Mouse (Mus musculus) olfactory bulb, adult 2 months (tissue): ENCODE measurements around the gene Babam2. TPM values are rescaled to one million over a fixed set of nuclear protein-coding genes. Genes with fewer than 3 reads are reported as not detected.

Experiments
- H3K27ac ChIP-seq: fragments of 200-500 bp; 2 replicates; pipeline ENCODE4 v1.5.1; 2012; ENCODE audit warnings: low read depth, low read length; ENCODE audit not compliant: insufficient read depth
- H3K4me1 ChIP-seq: fragments of 200-500 bp; 2 replicates; pipeline ENCODE4 v1.6.1; 2012; ENCODE audit warnings: low read length; ENCODE audit not compliant: control insufficient read depth, insufficient read depth
- H3K4me3 ChIP-seq: fragments of 200-500 bp; 2 replicates; pipeline ENCODE4 v1.5.1; 2012; ENCODE audit warnings: mild to moderate bottlenecking, low read depth, low read length, moderate library complexity; ENCODE audit not compliant: insufficient read depth
- CTCF ChIP-seq: fragments of 200-500 bp; IDR thresholded peaks from 2 replicates; pipeline ENCODE4 v1.5.1; 2012; ENCODE audit warnings: low read depth, mild to moderate bottlenecking, low read length, moderate library complexity; ENCODE audit not compliant: insufficient read depth
- POLR2A ChIP-seq: fragments of 200-500 bp; IDR thresholded peaks from 2 replicates; pipeline ENCODE4 v1.6.1; 2012; ENCODE audit warnings: mild to moderate bottlenecking, low read depth, low read length, moderate library complexity; ENCODE audit not compliant: insufficient read depth
- WGBS: fragments of 180-500 bp; shearing (Covaris S2); methylation state at CpG from one replicate; pipeline ENCODE4 v1.1.7; 2018; 5-methylcytosine and 5-hydroxymethylcytosine counted together
- polyA plus RNA-seq: library from polyadenylated mRNA; stranded (reverse); fragments of >200 nt; gene quantifications from 2 replicates; pipeline ENCODE4 v1.2.4, GENCODE M21; 2012; ENCODE audit warnings: low replicate concordance; ENCODE audit not compliant: missing spikeins, insufficient read depth, insufficient read length

The Babam2 gene
- polyA plus RNA-seq, 1 experiment = not detected

GRCm38 (mm10) chr5:32080490-32081219 lies 383.2 kb downstream of the Babam2 start:
- Histone ChIP-seq H3K4me3 (no peak overlapping the region), H3K27ac (0 out of 2 replicates have a peak overlapping the region, but pooled peaks have one; percentile 24), H3K4me1 (peaks cover 14% of the 10 kb centered on the region)
- WGBS = 17% methylated on average over 7 of the region's 7 CpGs
- TF ChIP-seq CTCF = no peak
- TF ChIP-seq POLR2A = no peak

- H3K27ac ChIP-seq = no peak overlapping the region
- TF ChIP-seq CTCF = no peak
- TF ChIP-seq POLR2A = no peak
- H3K4me1 ChIP-seq = peaks cover 14% of the 10 kb centered on the region
- WGBS = 75% methylated on average over 10 of the region's 10 CpGs
- no peak overlapping the region for H3K4me3 ChIP-seq
Measured at GRCm38 (mm10) chr5:32084401-32084804, 386.9 kb downstream of the Babam2 start.

GRCm38 (mm10) chr5:32085566-32085965 lies 388.1 kb downstream of the Babam2 start:
- 94% methylated on average over 2 of the region's 2 CpGs for WGBS
- TF ChIP-seq CTCF = no peak
- TF ChIP-seq POLR2A = no peak
- H3K4me1 ChIP-seq = peaks cover 12% of the 10 kb centered on the region

GRCm38 (mm10) chr5:32085971-32086370 lies 388.5 kb downstream of the Babam2 start:
- 93% methylated on average over 2 of the region's 2 CpGs for WGBS
- TF ChIP-seq POLR2A (no peak), CTCF (no peak)
- H3K27ac ChIP-seq = no peak overlapping the region
- H3K4me1 ChIP-seq = peaks cover 8% of the 10 kb centered on the region
- H3K4me3 ChIP-seq = no peak overlapping the region

More at GRCm38 (mm10) chr5:32085566-32085965, 388.1 kb downstream of the Babam2 start:
- Histone ChIP-seq H3K27ac (no peak overlapping the region), H3K4me3 (no peak overlapping the region)

- Histone ChIP-seq H3K4me1 (peaks cover 2% of the 10 kb centered on the region; the same call in 1 of the 2 replicates), H3K4me3 (no peak overlapping the region), H3K27ac (no peak overlapping the region)
- no peak for TF ChIP-seq POLR2A
- no peak for TF ChIP-seq CTCF
- 93% methylated on average over 6 of the region's 6 CpGs for WGBS
Measured at GRCm38 (mm10) chr5:32086526-32087090, 389.1 kb downstream of the Babam2 start.

GRCm38 (mm10) chr5:32089481-32089880 lies 392.0 kb downstream of the Babam2 start:
- TF ChIP-seq CTCF (no peak), POLR2A (no peak)
- WGBS = 31% methylated on average over 5 of the region's 5 CpGs

GRCm38 (mm10) chr5:32092281-32092680 lies 394.8 kb downstream of the Babam2 start:
- no peak for TF ChIP-seq CTCF
- no peak overlapping the region for H3K4me3 ChIP-seq
- H3K27ac ChIP-seq = no peak overlapping the region
- peaks cover 2% of the 10 kb centered on the region; the same call in 1 of the 2 replicates for H3K4me1 ChIP-seq

More at GRCm38 (mm10) chr5:32089481-32089880, 392.0 kb downstream of the Babam2 start:
- H3K4me1 ChIP-seq = peaks cover 2% of the 10 kb centered on the region; the same call in 1 of the 2 replicates
- H3K27ac ChIP-seq = no peak overlapping the region
- no peak overlapping the region for H3K4me3 ChIP-seq

- Histone ChIP-seq H3K4me3 (no peak overlapping the region), H3K27ac (no peak overlapping the region), H3K4me1 (peaks cover 13% of the 10 kb centered on the region)
- TF ChIP-seq POLR2A (no peak), CTCF (no peak)
- 43% methylated on average over 3 of the region's 3 CpGs for WGBS
Measured at GRCm38 (mm10) chr5:32098691-32099090, 401.2 kb downstream of the Babam2 start.

GRCm38 (mm10) chr5:32102484-32102883 lies 405.0 kb downstream of the Babam2 start:
- TF ChIP-seq POLR2A (no peak), CTCF (no peak)
- Histone ChIP-seq H3K4me1 (peaks cover 13% of the 10 kb centered on the region), H3K4me3 (no peak overlapping the region), H3K27ac (no peak overlapping the region)
- 46% methylated on average over 5 of the region's 5 CpGs for WGBS

GRCm38 (mm10) chr5:32102971-32103431 lies 405.5 kb downstream of the Babam2 start:
- H3K4me1 ChIP-seq = peaks cover 13% of the 10 kb centered on the region
- WGBS = 92% methylated on average over 6 of the region's 6 CpGs
- TF ChIP-seq POLR2A = no peak
- no peak for TF ChIP-seq CTCF
- H3K4me3 ChIP-seq = no peak overlapping the region
- no peak overlapping the region for H3K27ac ChIP-seq
